Mouse (Mus musculus) brain, embryonic 14.5 days (tissue): ENCODE measurements around the gene Lce1f.

ENCODE experiments used
- CTCF ChIP-seq: fragments of 200-500 bp; IDR thresholded peaks from 2 replicates; pipeline ENCODE4 v1.5.1; 2012; ENCODE audit warnings: inconsistent platforms, mild to moderate bottlenecking, moderate library complexity, borderline replicate concordance; ENCODE audit not compliant: insufficient read depth, insufficient read length; ENCODE audit errors: extremely low read depth
- POLR2A ChIP-seq: fragments of 200-500 bp; IDR thresholded peaks from 2 replicates; pipeline ENCODE4 v1.6.1; 2012; ENCODE audit warnings: mild to moderate bottlenecking, inconsistent platforms, borderline replicate concordance; ENCODE audit not compliant: poor library complexity, insufficient read depth, insufficient read length, severe bottlenecking; ENCODE audit errors: extremely low read depth

- no peak for TF ChIP-seq CTCF
- no peak for TF ChIP-seq POLR2A
These were observed 41.2 kb downstream of the Lce1f start, which contains the start of gene Lce1c for GRCm38 (mm10) chr3:92678947-92679346.
